Mouse (Mus musculus): ENCODE results near the gene Kctd20.

DNA sequence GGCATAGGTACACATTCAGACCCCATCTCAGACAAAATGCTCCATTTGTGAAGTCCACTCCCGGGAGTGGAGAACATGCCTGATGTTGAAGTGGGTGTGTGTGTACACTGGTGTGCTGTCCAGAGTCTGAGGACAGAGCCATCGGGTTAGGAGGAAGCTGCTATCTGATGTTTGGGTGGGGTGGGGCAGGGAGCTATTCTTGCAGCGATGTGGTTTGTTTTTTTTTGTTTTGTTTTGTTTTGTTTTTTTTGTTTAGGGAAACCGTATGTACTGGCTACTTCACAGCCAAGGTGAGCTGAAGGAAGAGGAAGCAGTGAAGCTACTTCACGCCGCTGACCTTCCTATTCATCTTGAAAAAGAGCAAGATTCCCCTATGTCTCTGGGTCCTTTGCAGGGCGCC lies 55.1 kb downstream of the Kctd20 start:
- no peak for TF ChIP-seq CTCF (conservative IDR thresholded peaks at IDR 0.05; ENCODE audit: low read length)
- TF ChIP-seq NANOG (IDR thresholded peaks at IDR 0.05; ENCODE audit: borderline replicate concordance, low read length), result no peak
- TF ChIP-seq POU5F1 (IDR thresholded peaks at IDR 0.05; ENCODE audit: borderline replicate concordance, low read length), result no peak
